26 mouse cellular contexts compared by ENCODE assay signal in the genomic region with DNA sequence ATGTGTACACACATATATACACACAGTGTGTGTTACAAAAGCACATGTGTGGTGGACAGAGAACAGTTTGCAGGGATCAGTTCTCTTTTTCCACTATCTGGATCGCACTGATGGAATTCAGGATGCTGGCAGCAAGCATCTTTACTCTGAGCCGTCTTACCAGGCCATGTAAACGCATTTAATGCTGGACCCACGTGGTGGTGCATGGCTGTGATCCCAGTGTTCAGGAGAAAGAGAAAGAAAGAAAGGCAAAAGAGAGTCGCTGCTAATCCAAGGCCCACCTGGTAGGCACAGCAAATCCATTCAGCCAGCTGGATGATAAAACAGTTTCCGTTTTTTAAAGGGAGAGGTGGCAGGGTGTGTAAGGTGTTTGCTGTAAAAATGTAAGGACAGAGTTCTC.
"Had no signal": no experiment of that assay in that cellular context is flagged by ENCODE, and none has a peak within 500 bp of the region (broad histone marks: within the 10 kb centered on the region; RNA-seq: fewer than 3 reads in every experiment).

No protein-coding gene starts in this region.

- DNase-seq: gastrocnemius, adult 2 months; gastrocnemius, postnatal 10 days; gastrocnemius, postnatal 25 days; heart, adult 2 months; heart, postnatal 10 days; heart, postnatal 4 days; kidney, adult 18-20 months; kidney, adult 8-10 months; kidney, postnatal 10 days; kidney, postnatal 25 days; kidney, postnatal 4 days; liver; liver, embryonic 13.5 days had no signal

- H3K36me3 ChIP-seq: hindbrain, embryonic 13.5 days; hindbrain, embryonic 15.5 days; intestine, embryonic 15.5 days; limb, embryonic 12.5 days; liver, embryonic 13.5 days; liver, embryonic 15.5 days had no signal

- H3K4me1 ChIP-seq: hindbrain, embryonic 10.5 days; hindbrain, embryonic 15.5 days; liver, embryonic 15.5 days had no signal

- H3K27me3 ChIP-seq: hindbrain, embryonic 13.5 days; hindbrain, embryonic 15.5 days; intestine, embryonic 15.5 days; limb, embryonic 12.5 days; liver, embryonic 13.5 days; liver, embryonic 15.5 days had no signal

- ATAC-seq: inflammation-experienced regulatory T-cells, adult 6 months; intestine, embryonic 15.5 days; intestine, postnatal 0 days had no signal

- H3K9ac ChIP-seq: hindbrain, embryonic 13.5 days; hindbrain, embryonic 15.5 days; intestine, embryonic 15.5 days; limb, embryonic 12.5 days; liver, embryonic 13.5 days; liver, embryonic 15.5 days had no signal

- H3K4me3 ChIP-seq: gastrocnemius, adult 2 months; heart, adult 2 months; hindbrain, embryonic 10.5 days; hindbrain, embryonic 13.5 days; hindbrain, embryonic 15.5 days; intestine, embryonic 15.5 days; layer of hippocampus, adult 2 months; left cerebral cortex, adult 2 months; limb, embryonic 10.5 days; limb, embryonic 12.5 days; liver, embryonic 13.5 days; liver, embryonic 15.5 days had no signal

- H3K27ac ChIP-seq: gastrocnemius, adult 2 months; heart, adult 2 months; hindbrain, embryonic 10.5 days; hindbrain, embryonic 13.5 days; hindbrain, embryonic 15.5 days; intestine, embryonic 15.5 days; layer of hippocampus, adult 2 months; left cerebral cortex, adult 2 months; limb, embryonic 10.5 days; limb, embryonic 12.5 days; liver, embryonic 13.5 days; liver, embryonic 15.5 days had no signal

- H3K4me2 ChIP-seq: heart, embryonic 11.5 days; hindbrain, embryonic 13.5 days; hindbrain, embryonic 15.5 days; intestine, embryonic 15.5 days; limb, embryonic 12.5 days; liver, embryonic 11.5 days; liver, embryonic 13.5 days; liver, embryonic 15.5 days had no signal

- H3K9me3 ChIP-seq: hindbrain, embryonic 10.5 days; hindbrain, embryonic 13.5 days; hindbrain, embryonic 15.5 days; intestine, embryonic 15.5 days; limb, embryonic 10.5 days; limb, embryonic 12.5 days; liver, embryonic 13.5 days; liver, embryonic 15.5 days had no signal
